Mouse (Mus musculus) naive thymus-derived CD4-positive, alpha-beta T cell, adult 5 months (primary cell): ENCODE results near the gene Pyy. TPM values are rescaled to one million over a fixed set of nuclear protein-coding genes. Genes with fewer than 3 reads are reported as not detected.

Experiments
- polyA plus RNA-seq: library from polyadenylated mRNA; unstranded; fragments of 100-300 nt; shearing (Covaris generic); gene quantifications from one replicate; pipeline ENCODE4 v1.2.1, GENCODE M21; 2017

The Pyy gene
- polyA plus RNA-seq = not detected

GRCm38 (mm10) chr11:102107732-102108131 is at the start of gene Pyy:
Gene Pyy, minus strand, starts transcription at chr11:102107832.

GRCm38 (mm10) chr11:102156039-102156785 is 48.6 kb upstream of the Pyy start, which contains the start of gene Tmem101:
Gene Tmem101, minus strand, starts transcription at chr11:102156404.

GRCm38 (mm10) chr11:102145471-102146001 is 37.9 kb upstream of the Pyy start, which contains the start of gene Nags:
Gene Nags, plus strand, starts transcription at chr11:102145513.

GRCm38 (mm10) chr11:102101219-102101618 is 6.4 kb downstream of the Pyy start, which contains the start of gene Ppy:
Gene Ppy, minus strand, starts transcription at chr11:102101319.

GRCm38 (mm10) chr11:102087931-102088898 is 19.4 kb downstream of the Pyy start, which contains the start of gene Mpp2:
Gene Mpp2, minus strand, starts transcription at chr11:102088515.

Other genes with a start within 250 kb of the Pyy start
- gene Meox1, start 213.5 kb downstream of the Pyy start, polyA plus RNA-seq = not detected
- not detected for gene Sost, start 140.8 kb downstream of the Pyy start, polyA plus RNA-seq
- gene Cfap97d1, start 123.6 kb downstream of the Pyy start, polyA plus RNA-seq = not detected
- not detected for gene Dusp3, start 120.8 kb downstream of the Pyy start, polyA plus RNA-seq
- 0.12 TPM for gene Mpp3, start 79.4 kb downstream of the Pyy start, polyA plus RNA-seq
- not detected for gene Cd300lg, start 66.3 kb downstream of the Pyy start, polyA plus RNA-seq
- gene Mpp2, start 19.3 kb downstream of the Pyy start, polyA plus RNA-seq = 0.80 TPM
- not detected for gene Ppy, start 6.5 kb downstream of the Pyy start, polyA plus RNA-seq
- gene Nags, start 37.7 kb upstream of the Pyy start, polyA plus RNA-seq = not detected
- gene Tmem101, start 48.6 kb upstream of the Pyy start, polyA plus RNA-seq = 3.7 TPM
- 106 TPM for gene Lsm12, start 77.5 kb upstream of the Pyy start, polyA plus RNA-seq
- gene G6pc3, start 81.8 kb upstream of the Pyy start, polyA plus RNA-seq = 28.8 TPM
- gene Hdac5, start 122.3 kb upstream of the Pyy start, polyA plus RNA-seq = 77.9 TPM
- not detected for gene BC030867, start 141.1 kb upstream of the Pyy start, polyA plus RNA-seq
- not detected for gene Asb16, start 160.9 kb upstream of the Pyy start, polyA plus RNA-seq
- 48.9 TPM for gene Tmub2, start 177.1 kb upstream of the Pyy start, polyA plus RNA-seq
- gene Atxn7l3, start 188.8 kb upstream of the Pyy start, polyA plus RNA-seq = 21.2 TPM
- 118 TPM for gene Ubtf, start 211.9 kb upstream of the Pyy start, polyA plus RNA-seq